Mouse (Mus musculus) kidney, postnatal 14 days (tissue): ENCODE results near the gene Capn3.

Experiments
- DNase-seq: peaks from one replicate; pipeline ENCODE4 v3.0.0; 2022; ENCODE audit warnings: mixed read lengths

Capn3 gene

DNA sequence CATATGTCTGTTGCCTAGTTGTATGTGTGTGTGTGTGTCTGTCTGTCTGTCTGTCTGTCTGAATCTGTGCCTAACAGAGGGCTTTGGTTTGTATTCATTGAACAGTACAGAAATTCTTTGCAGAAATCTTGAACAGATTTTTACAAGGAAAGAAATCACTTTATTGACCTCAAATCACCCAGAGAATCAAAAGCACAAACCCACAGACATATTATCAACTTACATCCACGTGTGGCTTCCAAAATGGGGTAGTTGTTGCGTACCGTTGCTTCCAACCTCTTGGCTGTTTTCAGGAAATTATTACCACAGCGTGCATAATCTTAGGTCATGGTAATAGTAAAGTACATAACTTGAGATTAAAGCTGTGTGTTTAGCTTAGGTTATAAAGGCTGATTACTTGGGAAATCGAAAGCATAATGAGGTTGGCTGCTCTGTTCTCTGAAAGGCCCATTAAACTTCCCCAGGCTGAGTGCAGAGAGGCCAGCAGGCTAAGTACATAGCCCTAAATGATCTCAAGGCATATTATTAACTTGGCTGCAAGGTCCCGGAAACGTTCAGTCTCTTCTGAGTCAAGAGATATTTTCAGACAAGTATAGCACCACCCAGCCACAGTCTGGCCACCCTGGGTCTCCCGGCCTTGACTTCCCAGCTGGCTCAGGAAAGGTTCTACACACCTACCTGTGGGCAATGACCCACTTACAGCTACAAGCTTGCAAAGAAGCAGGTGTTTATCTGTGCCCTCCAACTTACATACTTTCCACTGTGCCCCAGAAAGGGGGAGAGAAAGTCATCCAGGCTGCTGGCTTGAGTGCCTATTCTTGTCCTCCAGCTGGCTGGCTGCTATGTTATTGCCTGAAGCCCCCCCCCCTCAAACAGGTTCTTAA lies 26.9 kb downstream of the Capn3 start:
- peak; percentile 48 for DNase-seq

DNA sequence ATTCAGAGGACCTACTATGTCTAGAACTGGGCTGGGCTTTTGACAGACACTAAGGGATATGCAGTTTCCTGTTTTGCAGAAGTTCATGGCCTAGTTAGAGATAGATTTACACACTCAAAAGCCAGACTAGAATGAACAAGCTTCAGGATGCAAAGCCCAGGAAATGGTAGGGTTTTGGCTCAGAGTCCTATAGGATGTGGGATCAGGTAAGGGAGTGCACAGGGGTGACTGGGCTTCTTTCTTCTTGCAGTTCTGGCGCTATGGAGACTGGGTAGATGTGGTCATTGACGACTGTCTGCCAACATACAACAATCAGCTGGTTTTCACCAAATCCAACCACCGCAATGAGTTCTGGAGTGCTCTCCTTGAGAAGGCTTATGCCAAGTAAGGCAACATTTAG lies 28.4 kb downstream of the Capn3 start:
- DNase-seq: no peak

DNA sequence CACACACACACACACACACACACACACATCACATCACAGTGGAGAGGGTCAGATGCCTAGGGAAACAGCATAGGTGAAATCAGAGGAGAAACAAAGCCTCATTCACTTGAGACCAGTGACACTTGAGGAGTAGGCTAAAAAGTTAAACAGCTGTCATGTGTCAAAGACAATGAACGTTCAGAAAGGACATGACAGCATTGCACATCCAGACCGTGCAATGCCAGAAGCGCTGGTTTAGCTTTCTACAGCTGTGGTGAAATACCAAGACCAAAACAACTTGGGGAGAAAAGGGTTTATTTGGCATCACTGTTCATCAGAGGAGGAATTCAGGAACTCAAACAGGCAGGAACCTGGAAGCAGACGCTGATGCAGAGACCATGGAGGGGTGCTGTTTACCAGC lies 37.4 kb downstream of the Capn3 start:
- no peak for DNase-seq

DNA sequence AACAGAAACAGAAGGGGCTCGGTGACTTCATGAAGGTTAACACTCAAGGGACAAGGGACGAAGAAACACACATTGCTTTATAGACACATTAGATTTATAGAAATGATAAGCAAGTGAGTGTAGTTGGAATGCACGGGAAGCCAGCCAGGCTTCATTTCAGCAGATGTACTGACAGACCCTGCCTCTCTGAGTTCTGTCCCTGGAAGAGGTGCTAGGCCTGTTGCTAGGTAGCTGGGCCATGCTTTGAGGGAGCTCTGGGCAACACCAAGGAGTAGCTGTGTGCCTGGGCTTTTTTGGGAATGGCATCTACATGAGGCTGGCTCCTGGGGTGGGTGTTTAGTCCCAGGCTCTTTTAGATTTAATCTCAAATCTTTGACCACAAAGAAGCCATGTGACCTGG lies 40.7 kb downstream of the Capn3 start:
- DNase-seq: no peak

DNA sequence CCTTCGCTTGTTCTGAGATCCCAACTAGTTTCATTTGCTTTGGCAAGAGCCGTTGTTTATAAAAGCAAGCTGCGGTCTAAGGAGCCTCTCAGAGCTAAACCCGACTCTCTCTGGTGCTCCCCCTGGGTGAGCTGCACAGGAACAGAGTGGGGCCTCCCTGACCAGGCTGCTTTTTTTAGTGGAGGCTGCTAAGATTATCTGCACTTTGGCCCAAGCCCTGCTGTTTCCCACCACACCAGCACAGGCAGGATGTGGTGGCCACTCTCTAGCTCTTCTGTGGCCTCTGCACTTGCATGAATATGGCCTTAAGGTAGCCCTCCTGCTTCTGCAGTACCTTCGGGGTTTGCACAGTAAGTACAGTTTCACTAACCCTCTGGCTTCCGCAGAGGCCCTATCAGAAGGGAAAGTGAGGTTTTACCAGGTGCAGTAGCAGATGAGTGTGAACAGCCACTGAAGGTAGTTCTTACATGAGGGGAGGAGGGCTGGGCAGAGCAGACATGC lies 44.2 kb downstream of the Capn3 start:
- no peak for DNase-seq

DNA sequence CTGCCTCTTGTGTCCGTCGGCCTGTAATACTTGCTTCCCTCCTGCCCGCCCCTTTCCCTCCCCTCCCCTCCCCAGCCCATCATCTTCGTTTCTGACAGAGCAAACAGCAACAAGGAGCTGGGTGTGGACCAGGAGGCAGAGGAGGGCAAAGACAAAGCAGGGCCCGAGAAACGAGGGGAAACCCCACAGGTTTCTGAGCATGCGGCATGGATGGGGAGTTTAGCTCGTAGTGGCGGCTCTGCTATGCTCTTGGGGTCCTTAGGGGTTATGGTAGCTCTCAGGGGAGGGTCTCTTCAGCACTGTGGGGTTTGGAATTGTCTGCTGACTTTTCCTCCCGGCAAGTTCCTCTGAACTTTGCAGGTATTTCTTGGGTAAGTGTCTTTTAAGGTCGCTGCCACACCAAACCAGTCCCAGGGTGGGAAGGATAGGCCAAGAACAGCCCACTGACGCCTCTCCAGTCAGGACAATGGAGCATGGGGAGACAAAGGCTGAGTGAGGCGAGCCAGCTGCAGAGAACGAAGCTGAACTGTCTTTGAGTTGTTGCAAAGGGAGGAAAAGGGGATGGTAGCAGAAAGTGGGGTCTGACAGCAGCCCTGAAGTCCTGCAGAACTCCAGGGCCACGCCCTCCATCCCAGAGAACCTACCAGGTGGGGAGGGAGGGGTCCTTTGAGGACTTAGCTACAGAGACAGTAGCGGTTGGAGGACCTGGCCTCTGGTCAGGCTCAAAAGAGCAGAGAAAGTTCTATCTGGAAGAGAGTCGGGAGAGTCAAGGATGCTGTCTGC lies 45.5 kb downstream of the Capn3 start:
- DNase-seq: no peak

DNA sequence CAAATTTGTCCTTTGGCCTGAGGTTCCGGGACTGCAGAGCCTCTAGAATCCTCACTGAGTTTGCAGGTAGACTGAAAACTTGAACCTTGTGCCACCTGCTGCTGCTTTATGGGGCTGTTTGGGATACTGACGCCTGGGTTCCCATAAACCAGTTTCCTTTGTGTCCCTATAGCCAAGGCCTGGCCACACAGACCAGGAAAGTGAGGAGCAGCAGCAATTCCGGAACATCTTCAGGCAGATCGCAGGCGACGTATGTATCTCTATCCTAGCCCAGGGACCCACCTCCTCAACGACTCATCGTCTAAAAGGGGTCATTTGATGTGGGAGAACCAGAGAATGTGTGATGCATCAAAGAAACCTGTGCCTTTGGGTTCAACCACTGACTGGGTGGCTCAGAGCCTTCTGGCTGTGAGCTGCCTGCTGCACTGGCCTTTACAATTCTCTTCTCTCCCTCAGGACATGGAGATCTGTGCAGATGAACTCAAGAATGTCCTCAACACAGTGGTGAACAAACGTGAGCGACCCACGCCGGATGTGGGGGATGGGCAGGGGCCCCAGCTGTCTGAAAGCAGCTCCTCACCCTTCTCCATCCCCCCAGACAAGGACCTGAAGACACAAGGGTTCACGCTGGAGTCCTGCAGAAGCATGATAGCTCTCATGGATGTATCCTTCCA lies 46.2 kb downstream of the Capn3 start:
- DNase-seq: peak; percentile 18

DNA sequence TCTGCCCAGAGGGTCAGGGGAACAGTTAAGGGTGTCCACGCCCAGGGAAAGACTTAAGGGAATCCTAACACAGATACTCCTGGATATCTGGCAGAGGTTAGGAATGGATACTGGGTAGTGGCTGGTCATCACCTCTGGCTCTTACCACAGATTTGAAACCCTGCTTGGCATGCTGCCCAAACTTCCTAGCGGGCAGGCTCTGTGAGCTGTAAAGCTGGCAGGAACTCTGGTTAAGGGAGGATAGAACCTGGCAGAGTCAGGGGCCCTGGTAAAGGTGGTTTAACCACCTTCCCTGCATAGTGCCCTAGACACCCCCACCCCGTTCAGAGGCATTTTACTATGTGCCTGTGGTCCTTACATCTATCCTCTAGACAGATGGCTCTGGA lies 46.8 kb downstream of the Capn3 start:
- DNase-seq: peak; percentile 35

DNA sequence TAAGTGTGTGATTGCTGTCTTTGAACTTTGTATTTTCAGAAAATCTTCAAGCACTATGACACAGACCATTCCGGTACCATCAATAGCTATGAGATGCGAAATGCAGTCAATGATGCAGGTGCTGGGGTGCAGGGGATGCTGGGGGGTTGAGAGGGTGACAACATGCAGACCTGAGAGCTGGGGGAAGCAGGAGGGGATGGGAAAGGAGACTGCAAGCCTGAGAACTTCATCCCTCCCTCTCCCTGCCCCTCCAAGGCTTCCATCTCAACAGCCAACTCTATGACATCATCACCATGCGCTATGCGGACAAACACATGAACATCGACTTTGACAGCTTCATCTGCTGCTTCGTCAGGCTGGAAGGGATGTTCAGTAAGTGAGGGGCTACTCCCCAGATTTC lies 47.3 kb downstream of the Capn3 start:
- no peak for DNase-seq

DNA sequence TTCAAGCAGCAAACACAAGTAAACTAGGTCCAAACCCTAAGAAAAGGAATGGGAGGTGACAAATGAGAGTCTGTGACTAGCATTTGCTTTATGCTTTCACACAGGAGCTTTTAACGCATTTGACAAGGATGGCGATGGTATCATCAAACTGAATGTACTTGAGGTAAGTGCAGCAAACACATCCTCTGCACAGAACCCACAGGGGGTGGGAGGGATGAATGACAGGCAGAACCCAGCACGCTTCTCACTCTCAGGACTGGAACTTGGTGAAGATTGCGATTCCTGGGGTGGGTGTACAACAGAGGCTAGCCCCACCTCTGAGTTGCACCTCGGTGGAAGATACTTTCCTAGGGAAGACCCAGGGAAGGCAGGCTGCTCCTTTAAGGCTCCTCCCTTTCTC lies 48.2 kb downstream of the Capn3 start:
- DNase-seq: no peak

DNA sequence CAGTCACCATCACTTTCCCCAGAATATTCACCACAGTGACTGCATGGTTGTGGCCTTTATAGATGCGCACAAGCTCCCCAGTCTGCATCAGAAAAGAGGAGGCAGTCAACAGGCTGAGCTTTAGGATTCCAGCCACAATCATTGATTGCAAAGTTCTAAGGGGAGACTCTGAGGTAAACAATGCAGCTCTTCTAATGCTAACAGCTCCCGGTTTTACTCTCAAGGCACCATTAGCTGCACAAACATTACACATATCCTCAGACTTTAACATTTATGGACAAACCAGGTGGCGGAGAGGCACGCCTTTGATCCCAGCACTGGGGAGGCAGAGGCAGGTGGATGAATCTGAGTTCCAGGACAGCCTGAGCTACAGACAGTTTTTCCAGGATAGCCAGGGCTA lies 58.4 kb downstream of the Capn3 start:
- no peak for DNase-seq

DNA sequence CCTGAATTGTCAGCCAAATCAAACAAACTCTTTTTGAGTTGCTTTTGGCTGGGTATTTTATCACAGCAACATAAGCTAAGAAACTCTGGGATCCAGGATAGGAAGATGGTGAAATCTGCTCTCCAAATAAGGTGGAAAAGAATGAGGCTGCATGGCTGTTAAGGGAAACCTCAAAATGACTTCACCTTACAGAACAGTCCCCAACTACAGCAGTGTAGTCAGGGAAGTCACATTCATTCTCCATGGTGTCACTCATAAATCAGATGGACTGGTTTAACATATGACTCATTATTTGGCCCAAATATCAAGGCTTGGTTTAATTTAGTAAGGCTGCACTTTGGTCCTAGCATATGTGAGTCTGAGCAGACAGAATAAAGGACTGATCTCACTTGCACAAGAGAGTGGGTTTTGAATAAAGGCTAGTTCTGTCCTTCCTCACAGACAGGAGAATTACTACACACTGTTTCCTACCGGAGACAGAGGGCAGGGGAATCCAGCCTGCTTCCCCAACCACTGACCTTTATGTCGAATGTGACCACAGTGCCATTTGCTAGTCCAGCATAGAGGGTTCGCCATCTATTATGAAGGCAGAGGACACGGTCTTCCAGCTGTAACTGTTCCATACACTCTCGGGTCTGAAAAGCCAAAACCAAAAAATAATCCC lies 62.9 kb downstream of the Capn3 start:
- no peak for DNase-seq

DNA sequence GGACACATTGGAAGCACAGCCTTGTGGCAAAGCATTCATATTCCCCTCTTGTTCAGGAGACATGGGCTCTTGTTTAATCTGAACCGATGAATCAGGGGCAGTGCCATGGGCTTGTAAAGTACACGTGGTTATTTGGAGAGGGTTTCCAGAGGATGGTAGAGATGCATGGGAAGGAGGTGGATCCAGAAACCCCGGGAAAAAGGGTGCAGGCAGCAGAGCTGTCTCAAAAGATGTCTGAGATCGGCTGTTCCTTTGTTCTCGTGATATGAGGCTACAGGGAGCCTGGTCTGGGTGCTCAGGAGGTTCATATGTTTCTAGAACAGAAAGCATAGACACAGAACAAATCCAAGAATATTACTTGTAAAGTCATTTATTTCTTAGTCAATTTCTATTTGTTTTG lies 71.0 kb downstream of the Capn3 start:
- no peak for DNase-seq

DNA sequence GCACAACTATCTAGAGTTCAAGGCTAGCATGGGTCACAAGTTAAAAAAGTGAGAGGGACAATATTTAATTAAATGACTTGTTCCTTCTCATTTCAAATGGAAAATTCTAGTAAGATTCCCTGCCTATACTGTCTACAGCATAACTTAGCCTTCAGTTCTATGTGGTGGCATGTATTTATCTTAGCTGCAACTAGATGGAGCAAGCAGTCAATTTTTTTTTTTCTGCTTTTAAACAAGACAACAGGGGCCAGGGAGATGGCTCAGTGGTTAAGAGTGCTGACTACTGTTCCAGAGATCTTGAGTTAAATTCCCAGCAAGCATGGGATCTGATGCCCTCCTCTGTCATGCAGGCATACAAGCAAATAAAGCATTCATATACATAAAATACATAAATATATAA lies 73.7 kb downstream of the Capn3 start:
- no peak for DNase-seq

DNA sequence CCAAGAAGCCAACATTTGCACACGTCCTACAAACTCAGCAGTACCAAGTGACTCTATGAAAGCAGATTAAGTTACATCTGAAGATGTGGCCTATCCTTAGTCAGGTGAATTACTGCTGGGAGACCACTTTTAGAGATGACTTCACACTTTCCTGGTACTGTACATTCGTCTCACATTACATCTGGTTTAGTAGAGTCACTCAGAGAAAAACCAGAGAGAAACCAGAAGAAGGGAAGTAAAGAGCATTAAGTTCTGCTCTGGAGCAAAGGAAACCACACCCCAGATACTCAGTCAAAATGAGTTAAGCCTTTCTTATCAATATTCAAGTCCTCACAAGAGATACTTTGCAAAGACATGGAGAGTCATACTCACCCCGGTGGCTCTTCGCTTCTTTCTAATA lies 75.4 kb downstream of the Capn3 start:
- DNase-seq: no peak

DNA sequence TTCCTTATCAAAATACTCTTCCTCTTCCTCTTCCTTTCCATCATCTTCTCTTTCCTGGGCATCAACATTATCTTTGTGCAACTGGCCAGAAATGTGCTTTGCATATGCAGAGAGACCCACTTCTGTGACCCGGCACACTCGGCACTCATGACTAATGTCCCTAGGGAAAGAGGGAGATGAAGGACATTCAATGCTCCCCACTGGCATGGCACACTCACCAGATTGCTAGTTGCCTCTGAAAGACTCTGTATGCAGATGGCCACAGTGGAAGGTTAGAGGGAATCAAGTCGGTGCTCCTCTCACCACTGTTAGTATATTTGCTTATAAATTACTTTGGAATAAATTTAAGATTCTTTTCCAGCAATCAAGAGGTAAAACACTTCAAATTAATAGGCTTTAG lies 83.5 kb downstream of the Capn3 start:
- DNase-seq: no peak

DNA sequence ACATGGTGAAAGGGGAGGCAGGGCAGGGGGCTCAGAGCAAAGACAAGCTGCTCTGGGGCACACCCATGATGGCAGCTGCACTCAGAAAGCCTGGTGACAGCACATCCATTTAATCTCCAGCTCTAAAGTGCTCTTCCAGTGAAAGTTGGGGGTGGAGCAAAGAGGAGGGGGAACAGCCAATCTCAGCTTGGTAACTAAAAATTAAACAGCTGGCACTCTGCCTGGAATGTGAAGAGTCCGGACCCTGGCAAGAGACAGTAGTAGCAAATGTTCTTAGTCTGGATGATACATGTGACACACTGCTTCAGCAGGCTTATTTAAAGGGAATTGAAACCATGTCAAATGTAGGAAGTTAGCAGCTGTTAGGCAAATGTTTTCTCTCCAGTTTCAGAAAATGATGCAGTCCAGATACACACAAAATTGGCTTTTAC lies 84.0 kb downstream of the Capn3 start:
- peak; percentile 94 for DNase-seq

DNA sequence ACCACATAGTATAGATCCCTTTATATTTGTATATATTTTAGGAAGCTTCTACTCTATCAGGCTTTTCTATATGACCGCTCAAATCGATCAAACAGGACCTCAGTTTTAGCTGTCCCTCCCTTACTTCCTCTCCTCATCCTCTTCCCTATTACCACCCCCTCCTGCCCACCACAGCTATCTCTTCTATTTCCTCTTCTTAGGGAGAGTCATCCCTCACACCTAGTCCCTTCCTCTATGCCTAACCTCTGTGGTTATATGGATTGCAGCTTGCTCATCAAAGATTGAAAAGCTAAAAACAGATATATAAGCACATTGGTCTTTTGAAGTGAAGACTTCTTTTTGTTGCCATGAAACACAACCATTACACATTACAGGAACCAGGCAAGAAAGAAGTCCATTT lies 88.9 kb downstream of the Capn3 start:
- no peak for DNase-seq
